Mouse (Mus musculus) olfactory bulb, adult 2 months (tissue): ENCODE results near the gene Tbc1d19.

ENCODE experiments used
- CTCF ChIP-seq: fragments of 200-500 bp; IDR thresholded peaks from 2 replicates; pipeline ENCODE4 v1.5.1; 2012; ENCODE audit warnings: low read depth, mild to moderate bottlenecking, low read length, moderate library complexity; ENCODE audit not compliant: insufficient read depth
- POLR2A ChIP-seq: fragments of 200-500 bp; IDR thresholded peaks from 2 replicates; pipeline ENCODE4 v1.6.1; 2012; ENCODE audit warnings: mild to moderate bottlenecking, low read depth, low read length, moderate library complexity; ENCODE audit not compliant: insufficient read depth

DNA sequence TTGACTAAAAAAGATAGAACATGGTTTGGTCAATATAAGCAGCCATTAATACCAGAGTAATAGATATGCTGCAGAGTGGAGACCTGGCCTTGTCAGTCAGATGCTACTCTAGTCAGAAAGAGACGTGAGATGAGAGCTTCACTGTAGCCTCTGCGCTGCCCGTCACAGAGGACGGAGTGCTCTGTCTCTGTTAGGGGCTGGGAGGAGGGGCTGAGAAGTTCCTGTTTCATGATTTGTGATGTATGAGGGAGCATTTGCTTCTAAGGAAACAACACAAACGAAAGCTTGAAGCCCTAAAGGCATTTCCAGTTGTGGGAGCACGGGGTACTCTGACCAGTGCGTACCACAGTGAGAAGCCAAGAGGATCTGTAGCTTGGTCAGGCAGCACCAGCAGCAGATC, 16.5 kb downstream of the Tbc1d19 start:
- TF ChIP-seq CTCF, result no peak
- TF ChIP-seq POLR2A, result no peak
